Mouse (Mus musculus) midbrain, embryonic 14.5 days (tissue): ENCODE measurements around the gene Nkpd1. TPM values are rescaled to one million over a fixed set of nuclear protein-coding genes. Genes with fewer than 3 reads are reported as not detected.

ENCODE experiments used
- ATAC-seq: fragments of 200-750 bp; cut with Nextera tagmentation; 2 replicates; pipeline ENCODE4 v1.8.0; 2017; ENCODE audit warnings: moderate number of reproducible peaks, moderate library complexity; ENCODE audit not compliant: low FRiP score, low TSS enrichment
- DNase-seq: peaks from one replicate; pipeline ENCODE4 v3.0.0-alpha.2; 2015
- H3K27ac ChIP-seq: fragments of 300-500 bp; sonication (generic); replicated peaks from 2 replicates; pipeline ENCODE4 v1.5.1; 2014; ENCODE audit warnings: mild to moderate bottlenecking, low read depth, low read length, moderate library complexity
- H3K27me3 ChIP-seq: fragments of 300-500 bp; sonication (generic); 2 replicates; pipeline ENCODE4 v1.6.1; 2014; ENCODE audit warnings: low read length, control low read depth, mixed read lengths; ENCODE audit not compliant: control insufficient read depth, insufficient read depth
- H3K36me3 ChIP-seq: fragments of 300-500 bp; sonication (generic); 2 replicates; pipeline ENCODE4 v1.6.1; 2014; ENCODE audit warnings: low read length, control low read depth; ENCODE audit not compliant: control insufficient read depth, insufficient read depth
- H3K4me1 ChIP-seq: fragments of 300-500 bp; sonication (generic); 2 replicates; pipeline ENCODE4 v1.6.1; 2014; ENCODE audit warnings: mild to moderate bottlenecking, antibody characterized with exemption, low read length, control low read depth; ENCODE audit not compliant: control insufficient read depth, insufficient read depth
- H3K4me2 ChIP-seq: fragments of 300-500 bp; sonication (generic); 2 replicates; pipeline ENCODE4 v1.6.1; 2014; ENCODE audit warnings: mild to moderate bottlenecking, low read length, moderate library complexity
- H3K4me3 ChIP-seq: fragments of 300-500 bp; sonication (generic); replicated peaks from 2 replicates; pipeline ENCODE4 v1.5.1; 2014; ENCODE audit warnings: low read depth, low read length
- H3K9ac ChIP-seq: fragments of 300-500 bp; sonication (generic); replicated peaks from 2 replicates; pipeline ENCODE4 v1.6.1; 2014; ENCODE audit warnings: mild to moderate bottlenecking, low read length, moderate library complexity
- H3K9me3 ChIP-seq: fragments of 300-500 bp; sonication (generic); 2 replicates; pipeline ENCODE4 v1.6.1; 2016; ENCODE audit warnings: low read length, control low read depth, mixed read lengths; ENCODE audit not compliant: control insufficient read depth
- WGBS: fragments of 180-500 bp; shearing (Covaris S2); extraction: QIAGEN DNeasy Blood & Tissue Kit; methylation state at CpG from one replicate; pipeline ENCODE4 v1.1.7; 2014; 5-methylcytosine and 5-hydroxymethylcytosine counted together
- polyA plus RNA-seq: library from polyadenylated mRNA; unstranded; fragments of >200 nt; fragmentation: Nextera tagmentation; extraction: Ambion mirVana; gene quantifications from 2 replicates; pipeline ENCODE4 v1.2.1, GENCODE M21; 2014

The Nkpd1 gene
- polyA plus RNA-seq, 1 experiment from 2014 or later, result 0.74 TPM

- Histone ChIP-seq H3K27ac (no peak overlapping the region), H3K4me1 (peaks cover 4% of the 10 kb centered on the region; the same call in 1 of the 2 replicates), H3K4me3 (no peak overlapping the region), H3K27me3 (no peaks in the 10 kb centered on the region), H3K36me3 (0 out of 2 replicates have a peak, but pooled peaks cover under 1% of the 10 kb centered on the region), H3K9ac (no peak overlapping the region), H3K9me3 (no peaks in the 10 kb centered on the region), H3K4me2 (no peak overlapping the region)
- DNase-seq (no peak), ATAC-seq (no peak)
- 48% methylated on average over 2 of the region's 2 CpGs for WGBS
These were observed 29.8 kb downstream of the Nkpd1 start for GRCm38 (mm10) chr7:19547344-19547969.

DNA sequence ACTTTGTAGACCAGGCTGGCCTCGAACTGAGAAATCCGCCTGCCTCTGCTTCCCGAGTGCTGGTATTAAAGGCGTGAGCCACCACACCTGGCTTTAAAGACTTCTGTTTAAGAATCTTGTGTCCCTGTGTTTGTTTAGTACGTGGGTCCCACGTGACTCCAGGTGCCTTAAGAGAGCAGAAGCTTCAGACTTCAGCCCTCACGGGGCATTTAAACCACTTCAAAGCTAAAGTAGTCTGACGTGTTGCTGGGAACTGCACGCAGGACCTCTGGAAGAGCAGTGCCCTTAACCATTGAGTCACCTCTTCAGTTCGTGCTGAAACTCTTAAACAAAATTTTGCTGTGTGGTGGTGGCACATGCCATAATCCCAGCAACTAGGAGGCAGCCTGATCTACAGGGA, 31.8 kb downstream of the Nkpd1 start:
- Histone ChIP-seq H3K4me1 (no peaks in the 10 kb centered on the region), H3K27me3 (no peaks in the 10 kb centered on the region), H3K36me3 (peaks cover 8% of the 10 kb centered on the region; the same call in 1 of the 2 replicates), H3K9me3 (no peaks in the 10 kb centered on the region), H3K27ac (no peak overlapping the region), H3K4me2 (no peak overlapping the region), H3K4me3 (no peak overlapping the region), H3K9ac (no peak overlapping the region)
- ATAC-seq, result no peak
- 92% methylated on average over 10 of the region's 10 CpGs for WGBS
- DNase-seq, result no peak

DNA sequence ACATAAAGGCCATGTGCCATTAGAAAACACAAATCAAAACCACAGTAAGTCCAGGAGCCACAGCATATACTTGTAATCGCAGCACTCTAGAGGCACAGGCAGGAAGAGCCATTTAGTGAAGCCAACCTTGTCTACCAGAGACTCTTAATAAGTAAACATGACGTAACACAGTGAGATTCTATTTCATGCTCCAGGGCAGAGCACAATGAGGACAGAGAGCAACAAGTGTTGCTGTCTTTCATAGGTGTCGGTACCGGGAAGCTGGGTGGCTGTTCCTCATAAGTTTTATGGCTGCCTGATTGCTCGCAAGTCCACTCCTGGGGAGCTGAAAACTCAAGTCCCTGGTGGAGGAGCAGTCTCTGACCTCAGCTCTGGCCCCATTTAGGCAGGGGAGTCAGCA, 34.0 kb downstream of the Nkpd1 start:
- no peak overlapping the region for H3K9ac ChIP-seq
- ATAC-seq, result no peak
- no peaks in the 10 kb centered on the region for H3K4me1 ChIP-seq
- H3K4me2 ChIP-seq, result no peak overlapping the region
- no peak overlapping the region for H3K4me3 ChIP-seq
- H3K9me3 ChIP-seq, result no peaks in the 10 kb centered on the region
- DNase-seq, result no peak
- no peak overlapping the region for H3K27ac ChIP-seq
- peaks cover 19% of the 10 kb centered on the region for H3K36me3 ChIP-seq
- 87% methylated on average over 5 of the region's 5 CpGs for WGBS
- H3K27me3 ChIP-seq, result no peaks in the 10 kb centered on the region

- H3K4me1 ChIP-seq, result no peaks in the 10 kb centered on the region
- H3K9me3 ChIP-seq, result no peaks in the 10 kb centered on the region
- no peak overlapping the region for H3K4me2 ChIP-seq
- peaks cover 24% of the 10 kb centered on the region for H3K36me3 ChIP-seq
- no peak overlapping the region for H3K4me3 ChIP-seq
- H3K9ac ChIP-seq, result no peak overlapping the region
- DNase-seq, result no peak
- no peak for ATAC-seq
- H3K27me3 ChIP-seq, result no peaks in the 10 kb centered on the region
- H3K27ac ChIP-seq, result no peak overlapping the region
- 82% methylated on average over 2 of the region's 2 CpGs for WGBS
These were observed 34.8 kb downstream of the Nkpd1 start for GRCm38 (mm10) chr7:19552443-19552842.

GRCm38 (mm10) chr7:19554168-19554567, 36.5 kb downstream of the Nkpd1 start:
- DNase-seq, result no peak
- WGBS, result 78% methylated on average over 1 of the region's 1 CpGs
- no peak overlapping the region for H3K4me3 ChIP-seq
- H3K27me3 ChIP-seq, result no peaks in the 10 kb centered on the region
- H3K4me2 ChIP-seq, result no peak overlapping the region
- H3K9me3 ChIP-seq, result no peaks in the 10 kb centered on the region
- peaks cover 32% of the 10 kb centered on the region for H3K36me3 ChIP-seq
- peaks cover 10% of the 10 kb centered on the region for H3K4me1 ChIP-seq
- H3K9ac ChIP-seq, result no peak overlapping the region
- no peak overlapping the region for H3K27ac ChIP-seq
- ATAC-seq, result no peak

- WGBS, result 94% methylated on average over 2 of the region's 2 CpGs
- H3K27ac ChIP-seq, result no peak overlapping the region
- ATAC-seq (no peak), DNase-seq (no peak)
- peaks cover 31% of the 10 kb centered on the region for H3K4me1 ChIP-seq
- no peak overlapping the region for H3K9ac ChIP-seq
- H3K27me3 ChIP-seq, result no peaks in the 10 kb centered on the region
- H3K9me3 ChIP-seq, result no peaks in the 10 kb centered on the region
- H3K4me3 ChIP-seq, result no peak overlapping the region
- peaks cover 32% of the 10 kb centered on the region for H3K36me3 ChIP-seq
- no peak overlapping the region for H3K4me2 ChIP-seq
These were observed 39.4 kb downstream of the Nkpd1 start for GRCm38 (mm10) chr7:19557086-19557485.

DNA sequence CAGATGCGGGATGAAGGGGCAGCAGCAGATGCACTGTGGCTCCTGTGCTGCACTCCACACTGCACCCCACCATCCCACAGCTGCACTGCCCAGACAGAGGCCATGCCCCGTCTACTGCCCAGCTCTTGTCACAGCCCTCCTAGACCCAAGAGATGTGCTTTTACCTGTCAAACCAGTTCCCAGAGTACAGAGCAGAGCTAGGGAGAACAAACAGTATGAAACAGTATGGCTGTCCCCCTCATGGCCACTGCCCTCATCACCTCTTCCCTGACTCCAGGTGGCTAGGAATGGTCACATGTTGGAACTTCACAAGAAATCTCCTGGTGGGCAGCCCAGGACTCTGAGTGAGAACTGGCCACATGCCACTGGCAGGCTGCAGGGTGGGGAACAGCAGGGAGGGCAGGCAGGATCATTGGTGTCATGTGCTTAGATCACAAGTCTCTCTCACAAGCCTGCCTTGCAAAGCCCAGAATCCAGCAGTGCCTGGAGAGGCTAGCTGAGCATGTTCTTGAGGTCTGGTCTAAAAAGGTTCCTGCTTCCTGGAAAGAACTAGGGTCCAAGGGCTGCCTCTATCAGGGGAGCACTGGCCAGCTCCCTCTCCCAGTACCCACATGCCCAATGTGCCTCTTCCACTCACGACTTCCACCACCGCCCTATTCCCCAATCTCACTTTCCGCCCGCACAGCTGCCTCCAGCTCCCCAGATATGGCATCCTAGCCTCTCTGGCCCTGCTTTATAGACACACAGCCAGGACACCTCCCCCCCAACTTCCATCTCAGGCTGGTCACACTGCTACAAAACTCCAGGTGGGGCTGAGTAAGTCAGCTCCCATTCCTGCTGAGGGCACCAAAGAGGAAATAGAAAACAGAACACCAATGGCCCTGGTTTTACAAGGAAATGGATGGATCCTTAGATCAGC, 40.6 kb downstream of the Nkpd1 start:
- Histone ChIP-seq H3K27ac (no peak overlapping the region), H3K4me3 (no peak overlapping the region), H3K9ac (peak overlapping the region; percentile 14; the same call in 1 of the 2 replicates), H3K9me3 (no peaks in the 10 kb centered on the region), H3K4me2 (no peak overlapping the region), H3K27me3 (no peaks in the 10 kb centered on the region), H3K4me1 (peaks cover 38% of the 10 kb centered on the region), H3K36me3 (peaks cover 27% of the 10 kb centered on the region)
- no peak for ATAC-seq
- 94% methylated on average over 6 of the region's 6 CpGs for whole genome bisulfite sequencing
- DNase-seq, result no peak

DNA sequence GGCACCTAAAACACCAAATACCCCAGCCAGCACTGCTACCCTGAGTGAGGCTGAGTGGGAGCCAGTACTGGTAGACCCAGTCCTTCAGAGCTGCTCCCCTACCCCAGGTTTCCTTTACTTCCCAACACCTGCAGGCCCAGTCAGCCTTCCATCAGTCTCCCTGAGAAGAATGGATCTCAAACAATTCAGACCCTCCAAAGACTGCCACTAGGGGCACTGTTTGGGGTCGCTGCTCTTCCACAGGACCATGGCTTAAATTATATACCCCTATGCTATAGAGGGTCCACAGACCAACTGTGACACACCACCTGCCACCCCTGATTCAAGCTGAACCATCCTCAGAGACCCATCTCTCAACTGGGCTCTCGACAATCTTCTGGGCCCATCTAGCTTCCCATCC, 41.3 kb downstream of the Nkpd1 start:
- Histone ChIP-seq H3K4me3 (no peak overlapping the region), H3K9ac (peak overlapping the region; percentile 14)

More for the DNA sequence above, 41.3 kb downstream of the Nkpd1 start:
- WGBS, result 36% methylated on average over 2 of the region's 2 CpGs
- H3K27me3 ChIP-seq, result no peaks in the 10 kb centered on the region
- no peak for ATAC-seq
- peak; percentile 57 for DNase-seq
- H3K9me3 ChIP-seq, result no peaks in the 10 kb centered on the region
- H3K4me1 ChIP-seq, result peaks cover 42% of the 10 kb centered on the region
- no peak overlapping the region for H3K27ac ChIP-seq
- peaks cover 28% of the 10 kb centered on the region for H3K36me3 ChIP-seq
- peak overlapping the region; percentile 96 for H3K4me2 ChIP-seq
